Mouse (Mus musculus) NIH3T3 (cell line): ENCODE results near the gene Bsph2.
A peak's percentile ranks its signal among the peaks of the same experiment; 100 is the strongest.

ENCODE experiments used
- DNase-seq: peaks from one replicate; pipeline ENCODE4 v3.0.0-alpha.2; 2012; ENCODE audit warnings: low read depth

Gene Bsph2

GRCm38 (mm10) chr7:13570967-13571366 lies at the start of gene Bsph2:
Gene Bsph2 (minus strand): TSS chr7:13571067.
- no peak for DNase-seq

- peak; percentile 77 for DNase-seq
Measured at GRCm38 (mm10) chr7:13511539-13511938, 59.3 kb downstream of the Bsph2 start.
